Mouse (Mus musculus) MEL (cell line): ENCODE data around the gene Glt8d2. TPM values are rescaled to one million over a fixed set of nuclear protein-coding genes. Genes with fewer than 3 reads are reported as not detected.

Experiments
- DNase-seq: peaks from one replicate; pipeline ENCODE4 v3.0.0; 2011; ENCODE audit warnings: low read depth, low spot score
- H3K27ac ChIP-seq: 2 replicates; pipeline ENCODE4 v1.5.1; 2012; ENCODE audit warnings: low read depth, mild to moderate bottlenecking, control low read depth, low read length, moderate library complexity; ENCODE audit not compliant: control insufficient read depth
- H3K27me3 ChIP-seq, 2 experiments: fragments of 150-350 bp in 1 of 2; sonication (generic) in 1 of 2; 2 replicates each; pipeline ENCODE4 v1.6.1; 2012; ENCODE audit warnings: low read length in 2 of 2, mild to moderate bottlenecking in 2 of 2, improper control_type of control experiment in 1 of 2, moderate library complexity in 1 of 2; ENCODE audit not compliant: insufficient read depth in 2 of 2, control insufficient read depth in 1 of 2
- H3K36me3 ChIP-seq, 2 experiments: 2 replicates each; pipeline ENCODE4 v1.6.1; 2012 to 2014; ENCODE audit warnings: low read length in 2 of 2, improper control_type of control experiment in 1 of 2, inconsistent platforms in 1 of 2, mild to moderate bottlenecking in 1 of 2; ENCODE audit not compliant: insufficient read depth in 2 of 2, control insufficient read depth in 1 of 2
- H3K4me1 ChIP-seq, 2 experiments: fragments of 150-350 bp in 1 of 2; sonication (generic) in 1 of 2; 2 replicates each; pipeline ENCODE4 v1.6.1; 2012; ENCODE audit warnings: low read length in 2 of 2, improper control_type of control experiment in 1 of 2, mild to moderate bottlenecking in 1 of 2; ENCODE audit not compliant: insufficient read depth in 2 of 2, control insufficient read depth in 1 of 2
- H3K4me3 ChIP-seq, 2 experiments: fragments of 150-350 bp in 1 of 2; sonication (generic) in 1 of 2; 2 replicates each; pipeline ENCODE4 v1.5.1; 2012; ENCODE audit warnings: low read depth in 2 of 2, low read length in 2 of 2, mild to moderate bottlenecking in 2 of 2, moderate library complexity in 2 of 2, control low read depth in 1 of 2, improper control_type of control experiment in 1 of 2; ENCODE audit not compliant: control insufficient read depth in 1 of 2, insufficient read depth in 1 of 2
- H3K79me2 ChIP-seq: 2 replicates; pipeline ENCODE4 v1.6.1; 2012; ENCODE audit warnings: mild to moderate bottlenecking, low read length, moderate library complexity; ENCODE audit not compliant: control insufficient read depth, poor library complexity, insufficient read depth
- H3K9ac ChIP-seq: 2 replicates; pipeline ENCODE4 v1.6.1; 2012; ENCODE audit warnings: low read depth, mild to moderate bottlenecking, control low read depth, low read length, moderate library complexity; ENCODE audit not compliant: control insufficient read depth, poor library complexity, severe bottlenecking
- H3K9me3 ChIP-seq: fragments of 150-350 bp; sonication (generic); replicated peaks from 2 replicates; pipeline ENCODE4 v1.6.1; 2012; ENCODE audit warnings: mild to moderate bottlenecking, low read length, improper control_type of control experiment, moderate library complexity; ENCODE audit not compliant: insufficient read depth
- BHLHE40 ChIP-seq: IDR thresholded peaks from 2 replicates; pipeline ENCODE4 v1.6.1; 2012; ENCODE audit warnings: low read depth, mild to moderate bottlenecking, inconsistent platforms, low read length, improper control_type of control experiment, borderline replicate concordance
- CHD1 ChIP-seq: IDR thresholded peaks from 2 replicates; pipeline ENCODE4 v1.6.1; 2012; ENCODE audit warnings: low read depth, mild to moderate bottlenecking, inconsistent platforms, low read length, improper control_type of control experiment
- CHD2 ChIP-seq: IDR thresholded peaks from 2 replicates; pipeline ENCODE4 v1.6.1; 2011; ENCODE audit warnings: low read length, improper control_type of control experiment
- CTCF ChIP-seq, 3 experiments: IDR thresholded peaks in 2 of 3; conservative IDR thresholded peaks in 1 of 3; 2 replicates each; pipeline ENCODE4 v1.5.1; 2011 to 2012; ENCODE audit warnings: low read length in 3 of 3, low read depth in 2 of 3, mild to moderate bottlenecking in 2 of 3, improper control_type of control experiment in 1 of 3, inconsistent platforms in 1 of 3, mixed read lengths in 1 of 3, moderate library complexity in 1 of 3; ENCODE audit not compliant: control insufficient read depth in 1 of 3, insufficient read depth in 1 of 3, poor library complexity in 1 of 3, severe bottlenecking in 1 of 3
- E2F4 ChIP-seq: IDR thresholded peaks from 2 replicates; pipeline ENCODE4 v1.6.1; 2011; ENCODE audit warnings: low read depth, low read length, improper control_type of control experiment, borderline replicate concordance
- ELF1 ChIP-seq: IDR thresholded peaks from 2 replicates; pipeline ENCODE4 v1.6.1; 2014; ENCODE audit warnings: low read depth, mild to moderate bottlenecking, inconsistent platforms, low read length, improper control_type of control experiment, moderate library complexity
- EP300 ChIP-seq, 2 experiments: IDR thresholded peaks; 2 replicates each; pipeline ENCODE4 v1.6.1; 2011; ENCODE audit warnings: improper control_type of control experiment in 2 of 2, low read length in 2 of 2, low read depth in 1 of 2, mild to moderate bottlenecking in 1 of 2
- ETS1 ChIP-seq: IDR thresholded peaks from 2 replicates; pipeline ENCODE4 v1.6.1; 2012; ENCODE audit warnings: low read depth, mild to moderate bottlenecking, inconsistent platforms, low read length, improper control_type of control experiment, moderate library complexity
- GABPA ChIP-seq: IDR thresholded peaks from 2 replicates; pipeline ENCODE4 v1.6.1; 2012; ENCODE audit warnings: low read depth, mild to moderate bottlenecking, inconsistent platforms, low read length, improper control_type of control experiment, moderate library complexity
- GATA1 ChIP-seq: IDR thresholded peaks from 2 replicates; pipeline ENCODE4 v1.6.1; 2011; ENCODE audit warnings: low read depth, low read length, improper control_type of control experiment
- HCFC1 ChIP-seq: IDR thresholded peaks from 2 replicates; pipeline ENCODE4 v1.6.1; 2012; ENCODE audit warnings: low read depth, mild to moderate bottlenecking, inconsistent platforms, low read length, improper control_type of control experiment, moderate library complexity
- JUND ChIP-seq: IDR thresholded peaks from 2 replicates; pipeline ENCODE4 v1.6.1; 2011; ENCODE audit warnings: low read depth, mild to moderate bottlenecking, improper control_type of control experiment, low read length
- MAFK ChIP-seq: IDR thresholded peaks from 2 replicates; pipeline ENCODE4 v1.6.1; 2011; ENCODE audit warnings: low read depth, mild to moderate bottlenecking, low read length, improper control_type of control experiment, borderline replicate concordance
- MAX ChIP-seq: IDR thresholded peaks from 2 replicates; pipeline ENCODE4 v1.6.1; 2011; ENCODE audit warnings: low read length, improper control_type of control experiment
- MAZ ChIP-seq: IDR thresholded peaks from 2 replicates; pipeline ENCODE4 v1.6.1; 2012; ENCODE audit warnings: low read depth, mild to moderate bottlenecking, inconsistent platforms, low read length, improper control_type of control experiment
- MEF2A ChIP-seq: IDR thresholded peaks from 2 replicates; pipeline ENCODE4 v1.6.1; 2014; ENCODE audit warnings: low read depth, mild to moderate bottlenecking, inconsistent platforms, low read length, improper control_type of control experiment; ENCODE audit not compliant: poor library complexity, insufficient replicate concordance, severe bottlenecking; ENCODE audit errors: extremely low read depth
- MXI1 ChIP-seq: IDR thresholded peaks from 2 replicates; pipeline ENCODE4 v1.6.1; 2011; ENCODE audit warnings: mild to moderate bottlenecking, low read depth, low read length, improper control_type of control experiment
- MYB ChIP-seq: IDR thresholded peaks from 2 replicates; pipeline ENCODE4 v1.6.1; 2011; ENCODE audit warnings: mild to moderate bottlenecking, low read depth, low read length, improper control_type of control experiment
- MYC ChIP-seq: IDR thresholded peaks from 2 replicates; pipeline ENCODE4 v1.6.1; 2011; ENCODE audit warnings: low read depth, mild to moderate bottlenecking, low read length, improper control_type of control experiment, moderate library complexity
- NELFE ChIP-seq: IDR thresholded peaks from 2 replicates; pipeline ENCODE4 v1.6.1; 2011; ENCODE audit warnings: low read depth, low read length, improper control_type of control experiment
- NRF1 ChIP-seq: IDR thresholded peaks from 2 replicates; pipeline ENCODE4 v1.6.1; 2014; ENCODE audit warnings: low read depth, mild to moderate bottlenecking, inconsistent platforms, low read length, improper control_type of control experiment, moderate library complexity; ENCODE audit not compliant: poor library complexity, insufficient read depth, severe bottlenecking
- POLR2A ChIP-seq, 2 experiments: IDR thresholded peaks; 2 replicates each; pipeline ENCODE4 v1.6.1; 2011 to 2012; ENCODE audit warnings: low read length in 2 of 2, mild to moderate bottlenecking in 2 of 2, control low read depth in 1 of 2, improper control_type of control experiment in 1 of 2, low read depth in 1 of 2, moderate library complexity in 1 of 2; ENCODE audit not compliant: control insufficient read depth in 1 of 2, insufficient read depth in 1 of 2, poor library complexity in 1 of 2
- POLR2AphosphoS2 ChIP-seq: IDR thresholded peaks from 2 replicates; pipeline ENCODE4 v1.6.1; 2011; ENCODE audit warnings: low read length, improper control_type of control experiment
- POLR2AphosphoS5 ChIP-seq: IDR thresholded peaks from 2 replicates; pipeline ENCODE4 v1.6.1; 2012; ENCODE audit warnings: low read depth, borderline replicate concordance, mild to moderate bottlenecking, inconsistent platforms, low read length, moderate library complexity, mixed read lengths
- RCOR1 ChIP-seq: IDR thresholded peaks from 2 replicates; pipeline ENCODE4 v1.6.1; 2012; ENCODE audit warnings: low read depth, mild to moderate bottlenecking, inconsistent platforms, low read length, improper control_type of control experiment
- SMC3 ChIP-seq: IDR thresholded peaks from 2 replicates; pipeline ENCODE4 v1.6.1; 2011; ENCODE audit warnings: low read depth, low read length, improper control_type of control experiment
- TAL1 ChIP-seq: IDR thresholded peaks from 2 replicates; pipeline ENCODE4 v1.6.1; 2012; ENCODE audit warnings: mild to moderate bottlenecking, inconsistent platforms, low read length, moderate library complexity, mixed read lengths
- TBP ChIP-seq: IDR thresholded peaks from 2 replicates; pipeline ENCODE4 v1.8.0; 2011; ENCODE audit warnings: low read depth, low read length, improper control_type of control experiment
- TCF12 ChIP-seq: IDR thresholded peaks from 2 replicates; pipeline ENCODE4 v1.6.1; 2014; ENCODE audit warnings: low read depth, mild to moderate bottlenecking, inconsistent platforms, low read length, improper control_type of control experiment, moderate library complexity
- USF1 ChIP-seq: IDR thresholded peaks from 2 replicates; pipeline ENCODE4 v1.6.1; 2014; ENCODE audit warnings: low read depth, mild to moderate bottlenecking, inconsistent platforms, low read length, improper control_type of control experiment, moderate library complexity
- USF2 ChIP-seq, 2 experiments: IDR thresholded peaks; 2 replicates each; pipeline ENCODE4 v1.6.1; 2011 to 2012; ENCODE audit warnings: improper control_type of control experiment in 2 of 2, low read length in 2 of 2, borderline replicate concordance in 1 of 2, inconsistent platforms in 1 of 2, low read depth in 1 of 2, mild to moderate bottlenecking in 1 of 2; ENCODE audit not compliant: insufficient read depth in 1 of 2
- ZC3H11A ChIP-seq: IDR thresholded peaks from 2 replicates; pipeline ENCODE4 v1.6.1; 2012; ENCODE audit warnings: low read depth, mild to moderate bottlenecking, inconsistent platforms, low read length, improper control_type of control experiment
- ZNF384 ChIP-seq: IDR thresholded peaks from 2 replicates; pipeline ENCODE4 v1.6.1; 2012; ENCODE audit warnings: low read depth, mild to moderate bottlenecking, inconsistent platforms, low read length, improper control_type of control experiment
- polyA plus RNA-seq, 2 experiments: library from polyadenylated mRNA; stranded (reverse) in 1 of 2; unstranded in 1 of 2; fragments of >175 nt in 1 of 2; fragments of >200 nt in 1 of 2; gene quantifications; 2 replicates each; pipeline versions ENCODE4 v1.2.1 to v1.2.4; 2012; ENCODE audit warnings: low replicate concordance in 2 of 2, low read depth in 1 of 2; ENCODE audit not compliant: insufficient read length in 2 of 2, insufficient read depth in 1 of 2, missing spikeins in 1 of 2
- total RNA-seq: library from RNA; depleted of rRNA; stranded (reverse); fragments of 300-350 nt; gene quantifications from 2 replicates; pipeline ENCODE4 v1.2.3, GENCODE M21; 2012

The Glt8d2 gene
- total and polyA plus RNA-seq, 3 experiments = 0.15 to 0.54 TPM; not detected in 1

- TF ChIP-seq BHLHE40 (no peak), POLR2A (IDR thresholded peaks at IDR 0.05; ENCODE audit: control insufficient read depth in 1 of 2, insufficient read depth in 1 of 2, low read depth in 1 of 2, low read length in 2 of 2, poor library complexity in 1 of 2) (peak in 1 of 2 experiments; percentile 25; a peak in 1 of 4 replicates), MAZ (no peak), POLR2AphosphoS2 (no peak), MYB (no peak), EP300 (IDR thresholded peaks at IDR 0.05; ENCODE audit: low read depth in 1 of 2, low read length in 2 of 2) (0 out of 4 replicates have a peak, but pooled peaks of 1 of the 2 experiments have one; percentile 13), CTCF (IDR thresholded peaks at IDR 0.05 in 2 of 3, conservative IDR thresholded peaks at IDR 0.05 in 1 of 3; ENCODE audit: control insufficient read depth in 1 of 3, insufficient read depth in 1 of 3, low read depth in 2 of 3, low read length in 3 of 3, poor library complexity in 1 of 3, severe bottlenecking in 1 of 3) (no peak), NRF1 (no peak), GABPA (no peak), MYC (no peak), JUND (no peak), ZC3H11A (no peak), CHD1 (no peak)
- TF ChIP-seq, all 39 proteins: peak for 10
Observed at GRCm38 (mm10) chr10:82699296-82699941, 9.0 kb upstream of the Glt8d2 start (continued).

- Histone ChIP-seq H3K36me3 (peaks cover 3 to 39% of the 10 kb centered on the region in 2 experiments), H3K4me1 (peaks cover 12 to 37% of the 10 kb centered on the region in 2 experiments), H3K79me2 (peaks cover 11% of the 10 kb centered on the region), H3K27me3 (no peaks in the 10 kb centered on the region), H3K27ac (peak overlapping the region; percentile 98), H3K4me3 (peak overlapping the region; percentile 81 to 94), H3K9ac (peak overlapping the region; percentile 81), H3K9me3 (no peaks in the 10 kb centered on the region)
- peak; percentile 89 for DNase-seq
- TF ChIP-seq CHD2 = no peak
- TF ChIP-seq CTCF (IDR thresholded peaks at IDR 0.05 in 2 of 3, conservative IDR thresholded peaks at IDR 0.05 in 1 of 3; ENCODE audit: control insufficient read depth in 1 of 3, insufficient read depth in 1 of 3, low read depth in 2 of 3, low read length in 3 of 3, poor library complexity in 1 of 3, severe bottlenecking in 1 of 3) = peak in 1 of 3 experiments; percentile 13; a peak in 1 of 6 replicates
- TF ChIP-seq E2F4 = no peak
- TF ChIP-seq MXI1 = peak; percentile 77
- 0 out of 2 replicates have a peak, but pooled peaks have one; percentile 41 for TF ChIP-seq NRF1
- no peak; the same call in 1 of the 2 replicates for TF ChIP-seq TBP
- TF ChIP-seq MAFK = no peak
- TF ChIP-seq MAX = peak; percentile 90
- no peak for TF ChIP-seq GATA1
- TF ChIP-seq ETS1 = peak; percentile 42
- TF ChIP-seq POLR2AphosphoS5 = no peak
- no peak for TF ChIP-seq MEF2A
- peak; percentile 2; the same call in 1 of the 2 replicates for TF ChIP-seq NELFE
- TF ChIP-seq TAL1 = no peak
- TF ChIP-seq USF2 (IDR thresholded peaks at IDR 0.05; ENCODE audit: borderline replicate concordance in 1 of 2, insufficient read depth in 1 of 2, low read depth in 1 of 2, low read length in 2 of 2) = peak; percentile 18 to 79; a peak in 3 of 4 replicates
- TF ChIP-seq USF1 = peak; percentile 98
- no peak for TF ChIP-seq ZC3H11A
- TF ChIP-seq CHD1 = no peak
- peak; percentile 95 for TF ChIP-seq BHLHE40
- peak; percentile 54 for TF ChIP-seq TCF12
- no peak for TF ChIP-seq RCOR1
- no peak for TF ChIP-seq ELF1
- TF ChIP-seq HCFC1 = peak; percentile 80
- no peak for TF ChIP-seq ZNF384
- no peak for TF ChIP-seq SMC3
- peak; percentile 73; the same call in 1 of the 2 replicates for TF ChIP-seq MAZ
Observed at GRCm38 (mm10) chr10:82698712-82699261, 8.3 kb upstream of the Glt8d2 start.
